Mouse (Mus musculus) kidney, embryonic 15.5 days (tissue): ENCODE measurements at regions not wholly inside any gene's neighbourhood (a gene's known extent, or its start where the extent isn't known, plus 50 kb on each side); places are given as distances from the start of the nearest gene placed in this dataset.

Experiments
- ATAC-seq: fragments of 200-750 bp; cut with Nextera tagmentation; replicated peaks from 2 replicates; pipeline ENCODE4 v1.8.0; 2017; ENCODE audit warnings: moderate TSS enrichment; ENCODE audit not compliant: low FRiP score
- H3K27ac ChIP-seq: fragments of 300-500 bp; sonication (generic); 2 replicates; pipeline ENCODE4 v1.5.1; 2015; ENCODE audit warnings: mild to moderate bottlenecking, inconsistent platforms
- H3K27me3 ChIP-seq: fragments of 300-500 bp; sonication (generic); 2 replicates; pipeline ENCODE4 v1.6.1; 2015; ENCODE audit warnings: inconsistent platforms
- H3K36me3 ChIP-seq: fragments of 300-500 bp; sonication (generic); 2 replicates; pipeline ENCODE4 v1.6.1; 2015; ENCODE audit warnings: inconsistent platforms
- H3K4me1 ChIP-seq: fragments of 300-500 bp; sonication (generic); 2 replicates; pipeline ENCODE4 v1.6.1; 2015; ENCODE audit warnings: inconsistent platforms
- H3K4me2 ChIP-seq: fragments of 300-500 bp; sonication (generic); 2 replicates; pipeline ENCODE4 v1.6.1; 2015; ENCODE audit warnings: moderate library complexity, mild to moderate bottlenecking, inconsistent platforms
- H3K4me3 ChIP-seq: fragments of 300-500 bp; sonication (generic); replicated peaks from 2 replicates; pipeline ENCODE4 v1.5.1; 2015; ENCODE audit warnings: mild to moderate bottlenecking, inconsistent platforms
- H3K9ac ChIP-seq: fragments of 300-500 bp; sonication (generic); 2 replicates; pipeline ENCODE4 v1.6.1; 2015; ENCODE audit warnings: mild to moderate bottlenecking, inconsistent platforms
- H3K9me3 ChIP-seq: fragments of 300-500 bp; sonication (generic); replicated peaks from 2 replicates; pipeline ENCODE4 v1.6.1; 2016; ENCODE audit warnings: inconsistent platforms
- WGBS: fragments of 180-500 bp; shearing (Covaris S2); methylation state at CpG from one replicate; pipeline ENCODE4 v1.1.7; 2015; ENCODE audit warnings: mixed read lengths; 5-methylcytosine and 5-hydroxymethylcytosine counted together

DNA sequence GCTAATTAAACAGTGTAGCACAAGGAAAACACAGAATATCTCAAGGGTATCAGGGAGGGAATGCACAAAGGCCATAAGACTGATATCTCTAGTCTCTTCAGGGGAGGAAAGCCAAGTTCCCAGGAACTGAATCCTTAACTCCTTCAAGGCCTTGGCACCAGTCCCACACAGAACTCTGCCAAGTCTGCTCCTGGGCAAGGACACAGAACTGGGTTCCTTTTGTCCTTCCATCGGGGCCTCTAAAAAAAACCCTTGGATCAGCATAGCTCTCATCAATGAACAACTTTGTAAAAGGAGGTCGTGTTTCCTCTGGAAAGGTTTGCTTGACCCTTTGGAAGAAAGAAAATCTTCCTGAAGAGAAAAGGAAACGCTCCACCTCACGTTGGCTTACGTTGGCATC lies 940.1 kb downstream of the Robo2 start:
- Histone ChIP-seq H3K27me3 (no peaks in the 10 kb centered on the region), H3K4me3 (no peak overlapping the region), H3K4me1 (no peaks in the 10 kb centered on the region), H3K36me3 (no peaks in the 10 kb centered on the region), H3K27ac (no peak overlapping the region), H3K4me2 (no peak overlapping the region), H3K9ac (no peak overlapping the region), H3K9me3 (no peaks in the 10 kb centered on the region)
- ATAC-seq, result no peak
- 70% methylated on average over 5 of the region's 5 CpGs for WGBS

GRCm38 (mm10) chr16:73470535-73470934 lies 941.1 kb downstream of the Robo2 start:
- no peaks in the 10 kb centered on the region for H3K36me3 ChIP-seq
- no peak for ATAC-seq
- H3K4me3 ChIP-seq, result no peak overlapping the region
- no peaks in the 10 kb centered on the region for H3K4me1 ChIP-seq
- no peak overlapping the region for H3K27ac ChIP-seq
- H3K4me2 ChIP-seq, result no peak overlapping the region
- no peaks in the 10 kb centered on the region for H3K9me3 ChIP-seq
- WGBS, result 67% methylated on average over 4 of the region's 4 CpGs
- H3K27me3 ChIP-seq, result no peaks in the 10 kb centered on the region
- H3K9ac ChIP-seq, result no peak overlapping the region

- Histone ChIP-seq H3K9me3 (no peaks in the 10 kb centered on the region), H3K4me3 (no peak overlapping the region), H3K9ac (no peak overlapping the region), H3K36me3 (no peaks in the 10 kb centered on the region), H3K27me3 (no peaks in the 10 kb centered on the region), H3K4me1 (no peaks in the 10 kb centered on the region), H3K4me2 (no peak overlapping the region), H3K27ac (no peak overlapping the region)
- no peak for ATAC-seq
- 70% methylated on average over 6 of the region's 6 CpGs for WGBS
Measured at GRCm38 (mm10) chr16:73466296-73466695, 945.3 kb downstream of the Robo2 start.

- Histone ChIP-seq H3K27ac (no peak overlapping the region), H3K4me2 (no peak overlapping the region), H3K4me1 (no peaks in the 10 kb centered on the region), H3K36me3 (no peaks in the 10 kb centered on the region), H3K9ac (no peak overlapping the region), H3K27me3 (no peaks in the 10 kb centered on the region), H3K4me3 (no peak overlapping the region), H3K9me3 (no peaks in the 10 kb centered on the region)
- ATAC-seq, result no peak
- WGBS, result 91% methylated on average over 4 of the region's 4 CpGs
Measured at GRCm38 (mm10) chr16:73462516-73462915, 949.1 kb downstream of the Robo2 start.

GRCm38 (mm10) chr16:73450634-73451245 lies 960.9 kb downstream of the Robo2 start:
- no peak overlapping the region for H3K4me2 ChIP-seq
- H3K4me1 ChIP-seq, result no peaks in the 10 kb centered on the region
- WGBS, result 92% methylated on average over 3 of the region's 3 CpGs
- no peak overlapping the region for H3K9ac ChIP-seq
- no peaks in the 10 kb centered on the region for H3K27me3 ChIP-seq
- no peaks in the 10 kb centered on the region for H3K36me3 ChIP-seq
- no peaks in the 10 kb centered on the region for H3K9me3 ChIP-seq
- H3K27ac ChIP-seq, result no peak overlapping the region
- H3K4me3 ChIP-seq, result no peak overlapping the region
- no peak for ATAC-seq

DNA sequence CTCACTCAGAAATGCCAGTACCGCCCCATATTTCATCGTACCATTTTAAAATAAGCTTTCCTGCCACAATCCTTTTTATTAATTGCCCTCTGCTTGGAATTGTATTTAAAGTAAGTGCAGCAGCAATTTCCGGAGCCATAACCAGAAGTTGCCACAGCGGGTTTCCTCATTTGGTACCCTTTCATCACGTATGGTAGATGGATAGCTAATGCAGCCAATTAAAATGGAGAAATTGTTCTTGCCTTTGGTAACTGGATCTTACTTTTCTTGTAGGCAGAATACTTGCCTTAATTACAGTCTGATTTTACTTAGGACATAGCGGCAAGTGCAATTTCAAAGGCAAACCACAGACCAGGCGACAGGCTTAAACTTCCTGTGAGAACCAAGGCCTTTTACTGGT lies 961.8 kb downstream of the Robo2 start:
- H3K27ac ChIP-seq, result no peak overlapping the region
- H3K36me3 ChIP-seq, result no peaks in the 10 kb centered on the region
- H3K27me3 ChIP-seq, result no peaks in the 10 kb centered on the region
- 89% methylated on average over 7 of the region's 7 CpGs for WGBS
- no peaks in the 10 kb centered on the region for H3K4me1 ChIP-seq
- H3K4me2 ChIP-seq, result no peak overlapping the region
- no peak for ATAC-seq
- no peak overlapping the region for H3K9ac ChIP-seq
- no peak overlapping the region for H3K4me3 ChIP-seq
- H3K9me3 ChIP-seq, result no peaks in the 10 kb centered on the region

- Histone ChIP-seq H3K9ac (no peak overlapping the region), H3K36me3 (no peaks in the 10 kb centered on the region), H3K4me1 (no peaks in the 10 kb centered on the region), H3K9me3 (no peaks in the 10 kb centered on the region), H3K4me2 (no peak overlapping the region), H3K27ac (no peak overlapping the region), H3K4me3 (no peak overlapping the region), H3K27me3 (no peaks in the 10 kb centered on the region)
- WGBS, result 90% methylated on average over 3 of the region's 3 CpGs
- no peak for ATAC-seq
Measured at GRCm38 (mm10) chr16:73435726-73436125, 975.9 kb downstream of the Robo2 start.

DNA sequence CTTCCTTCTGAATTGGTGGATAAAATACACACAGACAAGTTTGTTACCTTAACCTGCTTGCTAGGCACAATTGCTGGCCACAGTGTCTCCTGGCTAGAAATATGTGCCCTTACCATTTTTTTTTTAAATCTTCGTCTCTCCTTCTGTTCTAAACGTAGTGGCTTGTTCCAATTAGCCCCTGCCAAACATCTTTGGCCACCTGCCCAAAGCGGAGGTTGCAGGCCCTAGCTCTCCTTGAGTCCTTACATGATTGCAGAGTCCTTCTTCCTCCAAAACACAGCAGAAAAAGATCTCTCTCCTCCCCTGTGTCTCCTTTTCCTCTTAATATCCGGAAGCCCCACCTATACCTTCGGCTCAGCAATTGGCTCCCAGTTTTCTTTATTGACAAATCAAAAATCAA lies 986.8 kb downstream of the Robo2 start:
- H3K9me3 ChIP-seq, result no peaks in the 10 kb centered on the region
- no peak for ATAC-seq
- no peak overlapping the region for H3K9ac ChIP-seq
- H3K4me1 ChIP-seq, result no peaks in the 10 kb centered on the region
- H3K27me3 ChIP-seq, result no peaks in the 10 kb centered on the region
- no peak overlapping the region for H3K27ac ChIP-seq
- no peak overlapping the region for H3K4me3 ChIP-seq
- H3K4me2 ChIP-seq, result no peak overlapping the region
- H3K36me3 ChIP-seq, result no peaks in the 10 kb centered on the region
- WGBS, result 85% methylated on average over 5 of the region's 5 CpGs

DNA sequence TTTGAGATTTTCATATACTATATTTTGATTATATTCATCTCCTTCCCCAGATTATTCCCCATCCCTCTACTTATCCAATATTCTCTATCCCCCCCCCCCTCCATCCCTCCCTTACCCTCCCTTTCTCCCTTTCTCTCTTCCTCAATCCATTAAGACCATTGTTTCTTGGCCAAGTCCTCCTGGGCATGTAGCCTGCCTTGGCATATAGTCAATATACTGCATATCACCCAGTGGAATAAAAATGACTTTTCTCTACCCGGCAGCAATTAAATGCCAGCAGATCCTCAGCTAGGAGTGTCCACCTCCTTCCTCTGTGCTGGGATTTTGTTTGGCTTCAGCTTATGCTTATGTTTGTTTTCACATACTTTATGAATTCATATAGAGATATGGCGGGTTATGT lies 987.3 kb downstream of the Robo2 start:
- Histone ChIP-seq H3K9ac (no peak overlapping the region), H3K27ac (no peak overlapping the region), H3K27me3 (no peaks in the 10 kb centered on the region), H3K9me3 (no peaks in the 10 kb centered on the region), H3K4me2 (no peak overlapping the region), H3K4me1 (no peaks in the 10 kb centered on the region), H3K4me3 (no peak overlapping the region), H3K36me3 (no peaks in the 10 kb centered on the region)
- ATAC-seq, result no peak
- WGBS, result 84% methylated on average over 2 of the region's 2 CpGs

GRCm38 (mm10) chr16:73404509-73404908 lies 1007.1 kb downstream of the Robo2 start:
- Histone ChIP-seq H3K9me3 (no peaks in the 10 kb centered on the region), H3K27me3 (no peaks in the 10 kb centered on the region), H3K36me3 (no peaks in the 10 kb centered on the region), H3K27ac (no peak overlapping the region), H3K4me1 (no peaks in the 10 kb centered on the region), H3K9ac (no peak overlapping the region), H3K4me2 (no peak overlapping the region), H3K4me3 (no peak overlapping the region)
- WGBS, result 45% methylated on average over 3 of the region's 3 CpGs
- ATAC-seq, result no peak

- Histone ChIP-seq H3K36me3 (no peaks in the 10 kb centered on the region), H3K27ac (no peak overlapping the region), H3K4me3 (no peak overlapping the region), H3K4me2 (no peak overlapping the region), H3K4me1 (no peaks in the 10 kb centered on the region), H3K9me3 (no peaks in the 10 kb centered on the region), H3K9ac (no peak overlapping the region), H3K27me3 (no peaks in the 10 kb centered on the region)
- no peak for ATAC-seq
- WGBS, result 64% methylated on average over 3 of the region's 3 CpGs
Measured at GRCm38 (mm10) chr16:73404099-73404498, 1007.5 kb downstream of the Robo2 start.

- H3K4me1 ChIP-seq, result no peaks in the 10 kb centered on the region
- WGBS, result 33% methylated on average over 2 of the region's 2 CpGs
- no peak overlapping the region for H3K27ac ChIP-seq
- no peaks in the 10 kb centered on the region for H3K9me3 ChIP-seq
- H3K4me3 ChIP-seq, result no peak overlapping the region
- H3K27me3 ChIP-seq, result no peaks in the 10 kb centered on the region
- H3K36me3 ChIP-seq, result no peaks in the 10 kb centered on the region
- H3K4me2 ChIP-seq, result no peak overlapping the region
- ATAC-seq, result no peak
- H3K9ac ChIP-seq, result no peak overlapping the region
Measured at GRCm38 (mm10) chr16:73379056-73379455, 1032.6 kb downstream of the Robo2 start.

- Histone ChIP-seq H3K9ac (no peak overlapping the region), H3K9me3 (no peaks in the 10 kb centered on the region), H3K4me2 (no peak overlapping the region), H3K36me3 (no peaks in the 10 kb centered on the region), H3K4me1 (no peaks in the 10 kb centered on the region), H3K27ac (no peak overlapping the region), H3K4me3 (no peak overlapping the region), H3K27me3 (no peaks in the 10 kb centered on the region)
- WGBS, result 88% methylated on average over 3 of the region's 3 CpGs
- ATAC-seq, result no peak
Measured at GRCm38 (mm10) chr16:73374608-73375165, 1036.9 kb downstream of the Robo2 start.
